Mouse (Mus musculus) limb, embryonic 10.5 days (tissue): ENCODE data around the gene Plod3. TPM values are rescaled to one million over a fixed set of nuclear protein-coding genes. Genes with fewer than 3 reads are reported as not detected.

Experiments used
- DNase-seq: peaks from one replicate; pipeline ENCODE4 v3.0.0-alpha.2; 2017; ENCODE audit warnings: low spot score
- H3K27ac ChIP-seq: fragments of 300-500 bp; sonication (generic); 2 replicates; pipeline ENCODE4 v1.5.1; 2016; ENCODE audit warnings: mild to moderate bottlenecking
- H3K27me3 ChIP-seq: fragments of 300-500 bp; sonication (generic); 2 replicates; pipeline ENCODE4 v1.6.1; 2016; ENCODE audit warnings: low read depth, mild to moderate bottlenecking; ENCODE audit not compliant: poor library complexity, severe bottlenecking
- H3K36me3 ChIP-seq: fragments of 300-500 bp; sonication (generic); 2 replicates; pipeline ENCODE4 v1.6.1; 2016; ENCODE audit warnings: mild to moderate bottlenecking, moderate library complexity
- H3K4me1 ChIP-seq: fragments of 300-500 bp; sonication (generic); 2 replicates; pipeline ENCODE4 v1.6.1; 2016
- H3K4me3 ChIP-seq: fragments of 300-500 bp; sonication (generic); 2 replicates; pipeline ENCODE4 v1.5.1; 2016; ENCODE audit warnings: mild to moderate bottlenecking, moderate library complexity
- H3K9me3 ChIP-seq: fragments of 300-500 bp; sonication (generic); replicated peaks from 2 replicates; pipeline ENCODE4 v1.6.1; 2016; ENCODE audit warnings: mild to moderate bottlenecking
- WGBS: fragments of 180-500 bp; shearing (Covaris S2); methylation state at CpG from one replicate; pipeline ENCODE4 v1.1.7; 2016; 5-methylcytosine and 5-hydroxymethylcytosine counted together
- polyA plus RNA-seq: library from polyadenylated mRNA; unstranded; fragments of >200 nt; fragmentation: Nextera tagmentation; extraction: Ambion mirVana; gene quantifications from 2 replicates; pipeline ENCODE4 v1.2.1, GENCODE M21; 2016

Plod3 gene
- polyA plus RNA-seq, 1 experiment from 2014 or later, result 40.8 TPM

GRCm38 (mm10) chr5:136966861-136967455 is 19.9 kb upstream of the Plod3 start:
- no peak for DNase-seq
- Histone ChIP-seq H3K4me3 (no peak overlapping the region), H3K36me3 (peaks cover 58% of the 10 kb centered on the region), H3K27me3 (no peaks in the 10 kb centered on the region), H3K9me3 (no peaks in the 10 kb centered on the region), H3K27ac (peak overlapping the region; percentile 53; the same call in 1 of the 2 replicates), H3K4me1 (peaks cover 18% of the 10 kb centered on the region)
- WGBS, result 91% methylated on average over 4 of the region's 4 CpGs

- no peak for DNase-seq
- no peaks in the 10 kb centered on the region for H3K27me3 ChIP-seq
- peaks cover 58% of the 10 kb centered on the region for H3K36me3 ChIP-seq
- peaks cover 16% of the 10 kb centered on the region for H3K4me1 ChIP-seq
- H3K4me3 ChIP-seq, result no peak overlapping the region
- H3K9me3 ChIP-seq, result no peaks in the 10 kb centered on the region
- no peak overlapping the region for H3K27ac ChIP-seq
- WGBS, result 78% methylated on average over 10 of the region's 10 CpGs
These were observed 19.2 kb upstream of the Plod3 start for GRCm38 (mm10) chr5:136967592-136967991.

GRCm38 (mm10) chr5:136970703-136971102 is 16.1 kb upstream of the Plod3 start:
- H3K4me3 ChIP-seq, result no peak overlapping the region
- peak; percentile 46 for DNase-seq
- 55% methylated on average over 1 of the region's 1 CpGs for WGBS

GRCm38 (mm10) chr5:136973670-136974069 is 13.1 kb upstream of the Plod3 start:
- no peaks in the 10 kb centered on the region for H3K4me1 ChIP-seq
- WGBS, result 84% methylated on average over 8 of the region's 8 CpGs
- no peaks in the 10 kb centered on the region for H3K27me3 ChIP-seq
- H3K27ac ChIP-seq, result no peak overlapping the region
- no peak overlapping the region for H3K4me3 ChIP-seq
- DNase-seq, result no peak
- no peaks in the 10 kb centered on the region for H3K9me3 ChIP-seq
- peaks cover under 1% of the 10 kb centered on the region; the same call in 1 of the 2 replicates for H3K36me3 ChIP-seq

More at GRCm38 (mm10) chr5:136970703-136971102, 16.1 kb upstream of the Plod3 start:
- no peak overlapping the region for H3K27ac ChIP-seq
- peaks cover 30% of the 10 kb centered on the region for H3K36me3 ChIP-seq
- no peaks in the 10 kb centered on the region for H3K27me3 ChIP-seq
- H3K4me1 ChIP-seq, result peaks cover 11% of the 10 kb centered on the region
- H3K9me3 ChIP-seq, result no peaks in the 10 kb centered on the region

- 86% methylated on average over 4 of the region's 4 CpGs for WGBS
- H3K9me3 ChIP-seq, result no peaks in the 10 kb centered on the region
- DNase-seq, result no peak
These were observed 9.1 kb upstream of the Plod3 start for GRCm38 (mm10) chr5:136977769-136978168.

GRCm38 (mm10) chr5:136979762-136980161 is 7.1 kb upstream of the Plod3 start:
- no peak overlapping the region for H3K27ac ChIP-seq
- H3K4me1 ChIP-seq, result 0 out of 2 replicates have a peak, but pooled peaks cover 8% of the 10 kb centered on the region
- peaks cover 41% of the 10 kb centered on the region for H3K36me3 ChIP-seq
- DNase-seq, result no peak
- WGBS, result 78% methylated on average over 2 of the region's 2 CpGs
- H3K9me3 ChIP-seq, result no peaks in the 10 kb centered on the region
- no peak overlapping the region for H3K4me3 ChIP-seq
- H3K27me3 ChIP-seq, result no peaks in the 10 kb centered on the region

More at GRCm38 (mm10) chr5:136977769-136978168, 9.1 kb upstream of the Plod3 start:
- H3K27me3 ChIP-seq, result no peaks in the 10 kb centered on the region
- H3K36me3 ChIP-seq, result peaks cover 30% of the 10 kb centered on the region
- H3K27ac ChIP-seq, result no peak overlapping the region
- 0 out of 2 replicates have a peak, but pooled peaks cover 8% of the 10 kb centered on the region for H3K4me1 ChIP-seq
- H3K4me3 ChIP-seq, result no peak overlapping the region

GRCm38 (mm10) chr5:136980974-136981373 is 5.8 kb upstream of the Plod3 start:
- H3K4me1 ChIP-seq, result peaks cover 10% of the 10 kb centered on the region
- H3K27ac ChIP-seq, result no peak overlapping the region
- peaks cover 43% of the 10 kb centered on the region for H3K36me3 ChIP-seq
- no peaks in the 10 kb centered on the region for H3K9me3 ChIP-seq
- DNase-seq, result no peak
- H3K4me3 ChIP-seq, result no peak overlapping the region
- WGBS, result 91% methylated on average over 8 of the region's 8 CpGs
- no peaks in the 10 kb centered on the region for H3K27me3 ChIP-seq

GRCm38 (mm10) chr5:136982338-136982930 is 4.4 kb upstream of the Plod3 start:
- Histone ChIP-seq H3K4me1 (peaks cover 13% of the 10 kb centered on the region), H3K27me3 (no peaks in the 10 kb centered on the region), H3K9me3 (no peaks in the 10 kb centered on the region), H3K36me3 (peaks cover 43% of the 10 kb centered on the region), H3K27ac (no peak overlapping the region), H3K4me3 (no peak overlapping the region)
- WGBS, result 56% methylated on average over 15 of the region's 16 CpGs
- DNase-seq, result peak; percentile 72

- peaks cover 51% of the 10 kb centered on the region for H3K36me3 ChIP-seq
These were observed 2.0 kb upstream of the Plod3 start for GRCm38 (mm10) chr5:136984828-136985227.

GRCm38 (mm10) chr5:136987138-136987933 is 517 bp downstream of the Plod3 start:
- no peaks in the 10 kb centered on the region for H3K9me3 ChIP-seq
- H3K4me3 ChIP-seq, result peak overlapping the region; percentile 77
- H3K4me1 ChIP-seq, result peaks cover 21% of the 10 kb centered on the region
- H3K36me3 ChIP-seq, result peaks cover 55% of the 10 kb centered on the region
- peak overlapping the region; percentile 97 for H3K27ac ChIP-seq
- WGBS, result under 1% methylated on average over 67 of the region's 67 CpGs
- H3K27me3 ChIP-seq, result no peaks in the 10 kb centered on the region
- DNase-seq, result peak; percentile 86

More at GRCm38 (mm10) chr5:136984828-136985227, 2.0 kb upstream of the Plod3 start:
- Histone ChIP-seq H3K27ac (no peak overlapping the region), H3K4me3 (no peak overlapping the region), H3K9me3 (no peaks in the 10 kb centered on the region), H3K4me1 (peaks cover 23% of the 10 kb centered on the region), H3K27me3 (no peaks in the 10 kb centered on the region)
- DNase-seq, result peak; percentile 51
- WGBS, result 59% methylated on average over 14 of the region's 14 CpGs

- H3K27me3 ChIP-seq, result no peaks in the 10 kb centered on the region
- peaks cover 59% of the 10 kb centered on the region for H3K36me3 ChIP-seq
- H3K27ac ChIP-seq, result peak within 1 kb of the TSS; percentile 97
- 10% methylated on average over 12 of the region's 12 CpGs for WGBS
- peak within 1 kb of the TSS; percentile 77 for H3K4me3 ChIP-seq
- H3K4me1 ChIP-seq, result peaks cover 20% of the 10 kb centered on the region
- no peak for DNase-seq
- no peaks in the 10 kb centered on the region for H3K9me3 ChIP-seq
These were observed 1.1 kb downstream of the Plod3 start, which contains the start of gene Znhit1 for GRCm38 (mm10) chr5:136987934-136988271. Gene Znhit1, minus strand, starts transcription at chr5:136988021.

- H3K4me3 ChIP-seq, result peak overlapping the region; percentile 77
- no peak overlapping the region for H3K27ac ChIP-seq
- DNase-seq, result no peak
- 84% methylated on average over 7 of the region's 7 CpGs for WGBS
- H3K27me3 ChIP-seq, result no peaks in the 10 kb centered on the region
- no peaks in the 10 kb centered on the region for H3K9me3 ChIP-seq
- peaks cover 20% of the 10 kb centered on the region for H3K4me1 ChIP-seq
- peaks cover 64% of the 10 kb centered on the region for H3K36me3 ChIP-seq
These were observed 1.6 kb downstream of the Plod3 start for GRCm38 (mm10) chr5:136988420-136988819.

GRCm38 (mm10) chr5:136989801-136990200 is 3.0 kb downstream of the Plod3 start:
- WGBS, result 95% methylated on average over 6 of the region's 6 CpGs
- peaks cover 20% of the 10 kb centered on the region for H3K4me1 ChIP-seq
- H3K27me3 ChIP-seq, result no peaks in the 10 kb centered on the region
- H3K36me3 ChIP-seq, result peaks cover 66% of the 10 kb centered on the region
- H3K27ac ChIP-seq, result no peak overlapping the region
- no peak overlapping the region for H3K4me3 ChIP-seq
- no peak for DNase-seq
- H3K9me3 ChIP-seq, result no peaks in the 10 kb centered on the region
